Mouse (Mus musculus): ENCODE measurements around the gene Il17d. TPM values are rescaled to one million over a fixed set of nuclear protein-coding genes. Genes with fewer than 3 reads are reported as not detected.

The Il17d gene
- polyA plus RNA-seq, 1 experiment from 2014 or later, result 3.9 TPM

GRCm38 (mm10) chr14:57565626-57566025 lies 41.0 kb downstream of the Il17d start:
- ATAC-seq (ENCODE audit: low read depth), result no peak

GRCm38 (mm10) chr14:57571155-57572133 lies 46.9 kb downstream of the Il17d start, which contains the start of gene Eef1akmt1:
TSS of gene Eef1akmt1 (minus strand) at chr14:57571612.
- 10% methylated on average over 35 of the region's 35 CpGs for WGBS
- H3K9ac ChIP-seq, result peak within 1 kb of the TSS; percentile 82

More at GRCm38 (mm10) chr14:57565626-57566025, 41.0 kb downstream of the Il17d start:
- Histone ChIP-seq H3K27ac (replicated peaks) (no peak overlapping the region), H3K4me3 (no peak overlapping the region), H3K36me3 (peaks cover 14% of the 10 kb centered on the region; the same call in 1 of the 2 replicates), H3K4me2 (no peak overlapping the region), H3K4me1 (replicated peaks) (peaks cover 3% of the 10 kb centered on the region), H3K27me3 (no peaks in the 10 kb centered on the region), H3K9me3 (no peaks in the 10 kb centered on the region), H3K9ac (no peak overlapping the region)
- 95% methylated on average over 6 of the region's 6 CpGs for WGBS

GRCm38 (mm10) chr14:57574792-57575587 lies 50.4 kb downstream of the Il17d start:
- Histone ChIP-seq H3K4me2 (no peak overlapping the region), H3K27me3 (no peaks in the 10 kb centered on the region), H3K9ac (no peak overlapping the region), H3K36me3 (peaks cover 18% of the 10 kb centered on the region; the same call in 1 of the 2 replicates), H3K4me1 (replicated peaks) (peaks cover 7% of the 10 kb centered on the region), H3K27ac (replicated peaks) (no peak overlapping the region), H3K9me3 (no peaks in the 10 kb centered on the region), H3K4me3 (no peak overlapping the region)
- ATAC-seq (ENCODE audit: low read depth), result no peak
- WGBS, result 85% methylated on average over 6 of the region's 6 CpGs

More at GRCm38 (mm10) chr14:57571155-57572133, 46.9 kb downstream of the Il17d start, which contains the start of gene Eef1akmt1:
- peak within 1 kb of the TSS; percentile 69 for H3K4me3 ChIP-seq
- H3K27ac ChIP-seq (replicated peaks), result peak within 1 kb of the TSS; percentile 69
- H3K9me3 ChIP-seq, result no peaks in the 10 kb centered on the region
- ATAC-seq (ENCODE audit: low read depth), result peak; percentile 100
- peaks cover 10% of the 10 kb centered on the region; the same call in 1 of the 2 replicates for H3K36me3 ChIP-seq
- H3K4me1 ChIP-seq (replicated peaks), result peaks cover 7% of the 10 kb centered on the region
- H3K27me3 ChIP-seq, result no peaks in the 10 kb centered on the region
- H3K4me2 ChIP-seq, result peak within 1 kb of the TSS; percentile 62

GRCm38 (mm10) chr14:57576364-57577060 lies 51.9 kb downstream of the Il17d start:
- H3K27ac ChIP-seq (replicated peaks), result no peak overlapping the region
- WGBS, result 94% methylated on average over 2 of the region's 2 CpGs
- H3K4me3 ChIP-seq, result no peak overlapping the region
- H3K4me2 ChIP-seq, result no peak overlapping the region
- no peak for ATAC-seq (ENCODE audit: low read depth)
- H3K36me3 ChIP-seq, result peaks cover 25% of the 10 kb centered on the region
- no peak overlapping the region for H3K9ac ChIP-seq
- no peaks in the 10 kb centered on the region for H3K4me1 ChIP-seq (replicated peaks)
- H3K9me3 ChIP-seq, result no peaks in the 10 kb centered on the region
- no peaks in the 10 kb centered on the region for H3K27me3 ChIP-seq

GRCm38 (mm10) chr14:57591830-57592229 lies 67.3 kb downstream of the Il17d start:
- ATAC-seq (ENCODE audit: low read depth), result no peak
- H3K4me3 ChIP-seq, result no peak overlapping the region
- peaks cover 77% of the 10 kb centered on the region for H3K36me3 ChIP-seq
- H3K27ac ChIP-seq (replicated peaks), result no peak overlapping the region
- H3K4me1 ChIP-seq (replicated peaks), result no peaks in the 10 kb centered on the region
- H3K4me2 ChIP-seq, result no peak overlapping the region
- no peak overlapping the region for H3K9ac ChIP-seq
- no peaks in the 10 kb centered on the region for H3K9me3 ChIP-seq
- no peaks in the 10 kb centered on the region for H3K27me3 ChIP-seq
- 94% methylated on average over 3 of the region's 3 CpGs for WGBS

Other genes starting within 250 kb of the Il17d start
- 8.4 and 10.8 TPM in 2 replicates for gene Cryl1, start 126.2 kb upstream of the Il17d start, polyA plus RNA-seq (2015; fragmentation: Nextera tagmentation; extraction: Ambion mirVana)
- gene Ift88, start 100.7 kb upstream of the Il17d start, polyA plus RNA-seq (2015; fragmentation: Nextera tagmentation; extraction: Ambion mirVana), result 13.6 and 13.9 TPM in 2 replicates
- gene Eef1akmt1, start 46.8 kb downstream of the Il17d start, polyA plus RNA-seq (2015; fragmentation: Nextera tagmentation; extraction: Ambion mirVana), result 92.3 and 108 TPM in 2 replicates
- 12.0 and 14.3 TPM in 2 replicates for gene Xpo4, start 140.7 kb downstream of the Il17d start, polyA plus RNA-seq (2015; fragmentation: Nextera tagmentation; extraction: Ambion mirVana)
- not detected in 2 replicates for gene Gm49361, start 221.3 kb downstream of the Il17d start, polyA plus RNA-seq (2015; fragmentation: Nextera tagmentation; extraction: Ambion mirVana)
- 10.8 and 11.2 TPM in 2 replicates for gene Lats2, start 233.6 kb downstream of the Il17d start, polyA plus RNA-seq (2015; fragmentation: Nextera tagmentation; extraction: Ambion mirVana)

Measured in neural tube, embryonic 13.5 days (tissue).